Mouse (Mus musculus): Measurements from ENCODE around the gene Cpeb3. TPM values are rescaled to one million over a fixed set of nuclear protein-coding genes. Genes with fewer than 3 reads are reported as not detected.
"Not testable (repeated sequence)": the region's sequence is repeated elsewhere in the genome, so short reads cannot be mapped to it uniquely, and the experiment has no call there.

Gene Cpeb3
- total RNA-seq, 2 experiments from 2014 or later = 15.7 to 21.9 TPM

DNA sequence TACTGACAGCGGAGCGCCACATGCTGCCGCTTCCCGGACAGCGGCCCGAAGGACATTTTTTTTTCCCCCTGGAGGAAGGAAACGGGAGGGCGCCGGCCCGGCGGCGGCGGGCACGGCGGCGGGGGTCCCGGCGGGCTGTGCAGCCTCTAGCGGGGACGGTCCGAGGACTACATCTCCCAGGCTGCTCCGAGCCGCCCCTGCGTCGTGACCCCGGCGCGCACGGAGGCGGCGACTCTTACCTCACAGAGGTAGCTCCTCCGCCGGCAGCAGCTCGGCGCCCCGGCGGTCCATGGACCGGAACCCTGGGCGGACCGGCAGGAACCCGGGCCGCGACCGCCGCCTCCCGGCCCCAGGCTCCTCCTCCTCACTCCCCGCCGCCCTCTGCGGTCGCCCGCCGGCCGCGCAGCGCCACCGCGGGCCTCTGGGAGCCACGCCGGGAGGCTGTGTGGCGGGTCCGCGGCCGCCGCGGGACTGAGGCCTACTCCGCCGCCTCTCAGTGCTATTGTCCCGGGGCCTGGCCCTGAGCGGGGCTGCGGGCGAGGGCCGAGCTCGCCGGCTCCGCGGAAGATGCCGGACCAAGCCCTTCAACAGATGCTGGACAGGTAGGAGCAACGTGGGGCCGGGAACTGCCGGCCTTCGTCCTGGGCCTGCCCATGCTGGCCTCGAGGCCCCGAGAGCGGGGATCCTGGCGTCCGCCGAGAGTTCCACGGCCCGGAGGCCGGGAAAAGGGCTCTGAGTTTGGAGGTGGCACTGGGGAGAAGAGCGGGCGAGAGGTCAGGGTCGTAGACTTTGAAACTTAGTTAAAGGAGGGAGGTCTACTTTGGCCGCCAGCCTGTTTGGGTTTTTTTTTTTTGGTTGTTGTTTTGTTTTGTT, 862 bp downstream of the Cpeb3 start, which contains the start of gene March5:
TSS of gene March5 (plus strand) at position 241 of the 873 bp plus-strand sequence.
- DNase-seq (ENCODE audit: low spot score in 2 of 2) = peak; percentile 75 to 87

GRCm38 (mm10) chr19:37206641-37207302, 1.6 kb downstream of the Cpeb3 start:
- DNase-seq (ENCODE audit: low spot score in 2 of 2) = peak; percentile 23 to 49

- not testable (repeated sequence) for DNase-seq (ENCODE audit: low spot score in 2 of 2)
Observed at GRCm38 (mm10) chr19:37205155-37205554, 3.2 kb downstream of the Cpeb3 start.

GRCm38 (mm10) chr19:37203371-37203770, 5.0 kb downstream of the Cpeb3 start:
- DNase-seq (ENCODE audit: low spot score in 2 of 2) = no peak

- DNase-seq (ENCODE audit: low spot score in 2 of 2) = no peak
Observed at GRCm38 (mm10) chr19:37199889-37200288, 8.5 kb downstream of the Cpeb3 start.

- no peak for DNase-seq (ENCODE audit: low spot score in 2 of 2)
Observed at GRCm38 (mm10) chr19:37198165-37198880, 10.1 kb downstream of the Cpeb3 start.

- no peak for DNase-seq (ENCODE audit: low spot score in 2 of 2)
Observed at GRCm38 (mm10) chr19:37192475-37193058, 15.8 kb downstream of the Cpeb3 start.

GRCm38 (mm10) chr19:37188366-37188948, 19.9 kb downstream of the Cpeb3 start:
- no peak for DNase-seq (ENCODE audit: low spot score in 2 of 2)

DNA sequence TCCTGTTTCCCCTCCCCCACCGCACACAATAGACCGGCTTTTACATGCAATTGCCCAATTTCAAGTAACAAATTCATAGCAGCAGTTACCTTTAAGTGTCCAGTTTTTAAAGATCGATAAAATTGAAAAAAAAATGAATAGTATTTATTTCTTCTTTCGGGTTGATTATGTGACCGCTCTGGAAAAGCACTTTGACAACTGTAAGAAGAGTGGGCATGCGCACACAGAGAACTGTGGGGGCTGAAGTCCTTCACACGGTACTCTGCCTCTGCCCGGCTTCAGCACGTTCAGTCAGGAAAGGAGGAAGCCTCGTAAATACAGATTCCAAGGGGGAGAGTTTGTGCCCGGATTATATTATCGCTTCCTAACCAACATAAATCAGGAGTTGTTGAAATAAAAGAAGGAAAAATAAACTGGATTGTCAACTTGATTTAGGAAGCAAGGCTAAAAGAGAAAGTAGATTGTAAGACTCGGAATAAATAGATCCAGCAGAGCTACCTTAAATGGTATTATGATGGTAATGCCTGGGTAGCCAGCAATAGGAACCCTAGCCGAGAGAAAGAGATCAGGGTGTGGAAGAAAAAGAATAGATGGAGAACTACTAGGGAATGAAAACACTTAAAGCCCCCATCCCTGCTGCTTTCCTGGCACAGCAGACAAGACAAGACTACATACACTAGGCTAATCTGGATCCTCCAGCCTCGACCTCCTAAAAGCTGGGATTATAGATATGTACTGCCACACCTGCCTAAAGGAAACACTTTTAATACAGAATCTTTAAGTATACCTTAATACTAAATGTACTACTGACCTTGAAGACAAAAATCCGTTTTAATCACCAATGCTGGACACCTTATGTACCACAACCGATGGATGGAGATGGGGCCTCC, 30.3 kb downstream of the Cpeb3 start:
- DNase-seq (ENCODE audit: low spot score in 2 of 2) = peak in 1 of 2 experiments; percentile 48

DNA sequence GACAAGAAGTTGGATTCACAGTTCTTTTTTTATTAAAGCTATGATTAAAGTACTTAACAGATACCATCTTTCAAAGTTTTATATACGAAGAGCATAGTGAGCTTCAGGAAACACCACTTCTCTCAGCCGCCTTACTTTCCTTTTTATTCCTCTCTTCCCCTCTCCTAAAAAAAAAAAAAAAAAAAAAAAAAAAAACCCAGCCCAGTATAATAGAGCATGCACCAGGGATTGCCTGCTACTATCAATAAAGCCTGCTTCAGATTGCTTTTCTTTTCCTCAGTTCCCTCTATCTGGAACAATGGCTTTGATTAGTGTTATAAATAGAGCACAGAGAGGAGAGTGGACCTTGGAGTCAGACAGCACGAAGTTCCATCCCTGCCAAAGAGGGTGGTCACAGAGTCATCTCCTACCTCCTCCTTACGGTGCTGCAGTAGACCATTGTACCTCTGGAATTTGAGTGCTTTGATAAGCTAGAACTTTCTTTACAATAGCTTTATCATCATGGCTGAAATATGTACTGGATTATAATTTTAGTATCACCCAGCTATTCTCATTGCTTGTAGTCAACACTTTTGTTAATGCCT, 31.4 kb downstream of the Cpeb3 start:
- DNase-seq (ENCODE audit: low spot score in 2 of 2) = no peak

GRCm38 (mm10) chr19:37175919-37176318, 32.5 kb downstream of the Cpeb3 start:
- DNase-seq (ENCODE audit: low spot score in 2 of 2) = no peak

DNA sequence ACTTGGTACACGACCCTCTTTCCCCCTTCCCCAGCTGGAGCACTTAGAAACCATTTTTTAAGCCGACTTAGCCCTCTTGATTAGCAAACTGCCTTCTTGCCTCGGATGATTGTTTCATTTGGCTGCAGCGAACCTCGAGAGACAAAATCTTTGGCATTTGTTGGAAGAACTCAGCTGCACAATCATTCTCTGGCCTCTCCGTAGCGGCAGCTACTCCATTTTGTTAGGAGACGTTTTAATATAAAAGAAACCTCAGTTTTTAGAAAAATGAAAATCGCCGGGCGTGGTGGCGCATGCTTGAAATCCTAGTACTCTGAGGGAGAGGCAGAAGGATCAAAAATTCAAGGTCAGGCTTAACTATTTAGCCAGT, 33.0 kb downstream of the Cpeb3 start:
- peak in 1 of 2 experiments; percentile 33 for DNase-seq (ENCODE audit: low spot score in 2 of 2)

GRCm38 (mm10) chr19:37174716-37175435, 33.5 kb downstream of the Cpeb3 start:
- peak; percentile 25 to 59 for DNase-seq (ENCODE audit: low spot score in 2 of 2)

- DNase-seq (ENCODE audit: low spot score in 2 of 2) = peak; percentile 30 to 58
Observed at GRCm38 (mm10) chr19:37174116-37174715, 34.2 kb downstream of the Cpeb3 start.

DNA sequence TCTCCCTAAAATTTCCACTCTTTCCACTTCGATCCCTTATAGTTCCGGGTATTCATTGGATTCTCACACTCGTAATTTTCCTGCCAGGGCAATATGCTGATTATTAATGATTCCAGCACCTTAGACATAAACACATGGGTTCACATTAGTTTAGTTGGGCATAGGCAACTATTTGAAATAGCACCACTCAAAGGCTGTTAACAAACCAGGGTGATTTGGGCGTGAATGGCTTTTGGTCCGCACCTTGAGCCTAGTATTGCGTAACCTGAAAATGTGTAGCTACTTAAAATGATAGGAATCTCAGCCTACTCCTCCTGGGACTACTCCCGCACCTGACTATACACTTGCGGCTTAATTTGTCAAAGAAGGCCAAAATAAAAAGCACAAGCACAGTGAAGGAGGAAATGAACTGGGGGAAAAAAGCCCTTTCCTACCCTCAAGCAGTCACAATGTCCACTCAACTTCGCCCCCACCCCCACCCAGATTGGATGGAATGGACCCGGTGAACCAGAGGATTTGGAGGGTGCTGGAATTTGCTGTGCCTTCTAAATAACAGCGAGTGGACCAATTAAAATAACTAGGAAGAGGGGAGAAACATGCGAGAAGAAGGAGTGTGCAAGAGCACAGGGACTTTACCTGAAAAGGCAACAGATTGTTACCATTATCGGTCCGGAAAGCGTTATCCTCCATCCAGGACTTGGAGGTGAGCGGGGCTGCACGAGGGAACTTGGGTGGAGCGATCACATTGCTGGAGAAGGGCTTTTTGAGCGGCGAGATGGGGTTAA, 34.9 kb downstream of the Cpeb3 start:
- no peak for DNase-seq (ENCODE audit: low spot score in 2 of 2)

GRCm38 (mm10) chr19:37172566-37173130, 35.8 kb downstream of the Cpeb3 start:
- DNase-seq (ENCODE audit: low spot score in 2 of 2) = no peak

DNA sequence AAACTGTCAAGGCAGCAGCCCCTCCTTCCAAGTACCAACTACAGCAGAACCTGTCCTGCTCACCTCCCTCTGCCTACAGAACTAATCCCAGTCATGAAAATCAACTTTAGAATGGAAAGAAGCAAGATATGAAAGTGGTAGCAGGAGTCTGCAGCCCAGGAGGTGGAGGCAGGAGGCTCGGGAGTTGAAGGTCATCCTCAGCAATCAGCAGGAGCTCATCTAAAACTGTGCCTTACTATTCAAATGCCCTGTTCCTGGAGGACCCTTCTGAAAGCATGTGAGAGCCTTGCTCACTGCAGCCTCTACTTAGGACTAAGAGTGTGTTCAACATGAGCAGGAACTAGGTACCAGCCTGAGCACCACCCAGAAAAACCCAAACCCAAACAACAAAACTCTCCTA, 36.3 kb downstream of the Cpeb3 start:
- no peak for DNase-seq (ENCODE audit: low spot score in 2 of 2)

Measured in gastrocnemius, postnatal 4 days (tissue).